Mouse (Mus musculus) liver, embryonic 13.5 days (tissue): ENCODE data around the gene Mmp15. TPM values are rescaled to one million over a fixed set of nuclear protein-coding genes. Genes with fewer than 3 reads are reported as not detected.
A peak's percentile ranks its signal among the peaks of the same experiment; 100 is the strongest.
"Not testable (repeated sequence)": the region's sequence is repeated elsewhere in the genome, so short reads cannot be mapped to it uniquely, and the experiment has no call there.

Source experiments
- ATAC-seq: fragments of 200-750 bp; cut with Nextera tagmentation; 2 replicates; pipeline ENCODE4 v1.8.0; 2017; ENCODE audit warnings: low read depth, mild to moderate bottlenecking, moderate number of reproducible peaks, moderate library complexity
- DNase-seq: peaks from one replicate; pipeline ENCODE4 v3.0.0; 2022
- H3K27ac ChIP-seq: fragments of 300-500 bp; sonication (generic); 2 replicates; pipeline ENCODE4 v1.5.1; 2015; ENCODE audit warnings: moderate library complexity, mild to moderate bottlenecking, inconsistent platforms
- H3K27me3 ChIP-seq: fragments of 300-500 bp; sonication (generic); 2 replicates; pipeline ENCODE4 v1.6.1; 2015; ENCODE audit warnings: mild to moderate bottlenecking, inconsistent platforms
- H3K36me3 ChIP-seq: fragments of 300-500 bp; sonication (generic); 2 replicates; pipeline ENCODE4 v1.6.1; 2015; ENCODE audit warnings: mild to moderate bottlenecking, inconsistent platforms
- H3K4me1 ChIP-seq: fragments of 300-500 bp; sonication (generic); replicated peaks from 2 replicates; pipeline ENCODE4 v1.6.1; 2015; ENCODE audit warnings: inconsistent platforms
- H3K4me2 ChIP-seq: fragments of 300-500 bp; sonication (generic); 2 replicates; pipeline ENCODE4 v1.6.1; 2015; ENCODE audit warnings: inconsistent platforms, mild to moderate bottlenecking, moderate library complexity
- H3K4me3 ChIP-seq: fragments of 300-500 bp; sonication (generic); replicated peaks from 2 replicates; pipeline ENCODE4 v1.5.1; 2015; ENCODE audit warnings: mild to moderate bottlenecking, inconsistent platforms
- H3K9ac ChIP-seq: fragments of 300-500 bp; sonication (generic); 2 replicates; pipeline ENCODE4 v1.6.1; 2015; ENCODE audit warnings: mild to moderate bottlenecking, inconsistent platforms
- H3K9me3 ChIP-seq: fragments of 300-500 bp; sonication (generic); replicated peaks from 2 replicates; pipeline ENCODE4 v1.6.1; 2016; ENCODE audit warnings: inconsistent platforms
- WGBS: fragments of 180-500 bp; shearing (Covaris S2); methylation state at CpG from one replicate; pipeline ENCODE4 v1.1.7; 2015; ENCODE audit not compliant: insufficient replicate concordance; 5-methylcytosine and 5-hydroxymethylcytosine counted together
- polyA plus RNA-seq: library from polyadenylated mRNA; unstranded; fragments of >200 nt; fragmentation: Nextera tagmentation; extraction: Ambion mirVana; gene quantifications from 2 replicates; pipeline ENCODE4 v1.2.1, GENCODE M21; 2015

Gene Mmp15
- polyA plus RNA-seq, 1 experiment from 2014 or later: 0.86 TPM

DNA sequence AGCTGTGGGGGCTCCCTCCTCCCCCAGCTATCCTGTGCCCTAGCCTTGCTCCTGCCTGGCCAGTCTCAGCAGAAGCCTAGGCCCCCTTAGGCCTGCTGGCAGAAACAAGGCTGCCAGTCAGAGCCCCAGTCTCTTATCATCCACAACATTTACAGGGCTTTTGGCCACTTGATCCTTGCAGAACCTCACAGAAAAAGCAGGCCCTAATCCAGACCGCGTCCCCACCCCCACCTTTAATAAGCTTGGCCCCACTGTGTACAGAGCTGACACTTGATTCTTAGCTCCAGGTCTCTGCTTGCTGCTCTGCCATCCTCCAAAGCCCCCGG is 8.9 kb downstream of the Mmp15 start:
- H3K27ac ChIP-seq: 0 out of 2 replicates have a peak overlapping the region, but pooled peaks have one; percentile 39
- peaks cover 42% of the 10 kb centered on the region for H3K4me1 ChIP-seq
- ATAC-seq (peak; percentile 61), DNase-seq (no peak)
- no peak overlapping the region for H3K4me3 ChIP-seq
- H3K36me3 ChIP-seq: no peaks in the 10 kb centered on the region
- H3K27me3 ChIP-seq: peaks cover 8% of the 10 kb centered on the region
- H3K9ac ChIP-seq: peak overlapping the region; percentile 51
- peak overlapping the region; percentile 34 for H3K4me2 ChIP-seq
- WGBS: 40% methylated on average over 3 of the region's 3 CpGs
- H3K9me3 ChIP-seq: no peaks in the 10 kb centered on the region

- Histone ChIP-seq H3K9me3 (no peaks in the 10 kb centered on the region), H3K9ac (no peak overlapping the region), H3K27me3 (no peaks in the 10 kb centered on the region), H3K4me1 (peaks cover 52% of the 10 kb centered on the region), H3K36me3 (no peaks in the 10 kb centered on the region), H3K4me3 (no peak overlapping the region), H3K27ac (no peak overlapping the region), H3K4me2 (no peak overlapping the region)
- ATAC-seq (no peak), DNase-seq (no peak)
- WGBS: 52% methylated on average over 6 of the region's 6 CpGs
Observed at GRCm38 (mm10) chr8:95362272-95362671, 10.2 kb downstream of the Mmp15 start.

- H3K4me1 ChIP-seq: peaks cover 56% of the 10 kb centered on the region
- H3K4me3 ChIP-seq: no peak overlapping the region
- no peak overlapping the region for H3K4me2 ChIP-seq
- H3K9ac ChIP-seq: no peak overlapping the region
- no peak overlapping the region for H3K27ac ChIP-seq
- no peaks in the 10 kb centered on the region for H3K27me3 ChIP-seq
- ATAC-seq (no peak), DNase-seq (no peak)
- no peaks in the 10 kb centered on the region for H3K36me3 ChIP-seq
- 83% methylated on average over 2 of the region's 2 CpGs for WGBS
- H3K9me3 ChIP-seq: no peaks in the 10 kb centered on the region
Observed at GRCm38 (mm10) chr8:95363849-95364248, 11.8 kb downstream of the Mmp15 start.

DNA sequence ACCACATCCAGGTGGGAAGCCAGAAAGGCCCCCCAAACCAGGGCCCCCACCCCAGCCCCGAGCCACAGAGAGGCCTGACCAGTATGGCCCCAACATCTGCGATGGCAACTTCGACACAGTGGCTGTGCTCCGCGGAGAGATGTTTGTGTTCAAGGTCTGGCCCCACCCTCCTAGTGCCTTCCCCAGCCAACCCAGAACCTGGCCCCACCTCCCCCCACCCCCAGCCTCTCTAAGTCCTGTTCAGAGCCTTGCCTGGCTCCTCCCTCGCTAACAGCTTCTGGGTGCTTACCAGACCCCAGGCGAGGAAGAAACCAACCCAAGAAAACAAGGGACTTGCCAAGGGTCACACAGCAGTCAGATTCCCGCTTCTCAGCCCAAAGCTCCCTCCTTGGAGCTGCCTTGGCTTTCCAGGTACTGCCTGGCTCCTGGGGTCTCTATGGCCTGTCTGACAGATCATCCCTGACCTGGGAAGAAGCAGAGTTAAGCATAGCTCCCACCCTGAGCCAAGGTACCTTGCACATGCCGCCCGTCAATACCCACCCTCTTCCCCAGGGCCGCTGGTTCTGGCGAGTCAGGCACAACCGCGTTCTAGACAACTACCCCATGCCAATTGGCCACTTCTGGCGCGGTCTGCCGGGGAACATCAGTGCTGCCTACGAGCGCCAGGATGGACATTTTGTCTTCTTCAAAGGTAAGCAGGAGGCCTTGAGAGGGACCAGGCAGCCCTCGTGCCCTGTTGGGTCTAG is 17.7 kb downstream of the Mmp15 start:
- no peak overlapping the region for H3K27ac ChIP-seq
- H3K4me3 ChIP-seq: peak overlapping the region; percentile 21; the same call in 1 of the 2 replicates
- no peaks in the 10 kb centered on the region for H3K27me3 ChIP-seq
- DNase-seq (no peak), ATAC-seq (peak; percentile 49)
- H3K9ac ChIP-seq: no peak overlapping the region
- no peaks in the 10 kb centered on the region for H3K36me3 ChIP-seq
- 48% methylated on average over 20 of the region's 20 CpGs for WGBS
- H3K4me2 ChIP-seq: peak overlapping the region; percentile 40
- H3K4me1 ChIP-seq: peaks cover 36% of the 10 kb centered on the region
- H3K9me3 ChIP-seq: no peaks in the 10 kb centered on the region

DNA sequence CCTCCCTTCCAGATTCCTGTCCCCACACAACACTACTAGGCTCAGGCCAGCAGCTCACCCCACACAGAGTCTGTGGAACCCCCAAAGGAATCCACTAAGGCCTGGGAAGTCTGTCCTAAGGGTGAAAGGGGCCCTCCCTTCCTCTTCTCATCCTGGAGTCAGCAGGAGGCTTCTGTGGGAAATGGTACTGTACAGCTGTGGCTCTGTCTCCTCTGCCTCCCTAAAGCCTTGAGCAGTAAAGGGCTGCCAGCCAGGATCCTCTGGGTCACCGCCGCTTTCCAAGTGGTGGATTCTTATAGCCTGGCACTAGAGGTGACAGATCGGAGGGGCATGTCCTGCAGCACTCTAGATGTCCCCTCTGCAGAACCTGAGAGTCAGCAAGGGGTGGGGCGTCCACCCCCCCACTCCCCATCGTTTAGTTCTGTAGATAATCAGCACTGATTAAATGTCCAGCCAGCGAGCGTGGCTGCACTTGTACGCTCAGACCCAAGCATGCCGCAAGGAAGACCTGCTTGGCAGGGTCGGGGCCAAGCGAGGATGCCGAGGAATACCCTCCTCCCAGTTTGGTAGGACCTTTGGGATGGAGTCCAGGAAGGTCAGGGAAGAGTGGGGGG is 21.4 kb downstream of the Mmp15 start:
- Histone ChIP-seq H3K27ac (no peak overlapping the region), H3K4me1 (peaks cover 24% of the 10 kb centered on the region), H3K9me3 (no peaks in the 10 kb centered on the region), H3K27me3 (no peaks in the 10 kb centered on the region), H3K4me3 (no peak overlapping the region), H3K36me3 (no peaks in the 10 kb centered on the region), H3K4me2 (no peak overlapping the region), H3K9ac (no peak overlapping the region)
- 62% methylated on average over 12 of the region's 12 CpGs for WGBS
- DNase-seq (no peak), ATAC-seq (no peak)

- no peak for DNase-seq
- no peak overlapping the region for H3K4me3 ChIP-seq
- H3K9ac ChIP-seq: no peak overlapping the region
- H3K27me3 ChIP-seq: no peaks in the 10 kb centered on the region
- no peak overlapping the region for H3K4me2 ChIP-seq
- no peaks in the 10 kb centered on the region for H3K36me3 ChIP-seq
- H3K9me3 ChIP-seq: no peaks in the 10 kb centered on the region
- H3K4me1 ChIP-seq: peaks cover 17% of the 10 kb centered on the region
- no peak overlapping the region for H3K27ac ChIP-seq
- 46% methylated on average over 3 of the region's 3 CpGs for WGBS
- no peak for ATAC-seq
Observed at GRCm38 (mm10) chr8:95374429-95374828, 22.4 kb downstream of the Mmp15 start.

GRCm38 (mm10) chr8:95375374-95375930 is 23.4 kb downstream of the Mmp15 start:
- DNase-seq (no peak), ATAC-seq (no peak)
- H3K27me3 ChIP-seq: no peaks in the 10 kb centered on the region
- no peak overlapping the region for H3K4me2 ChIP-seq
- H3K9me3 ChIP-seq: no peaks in the 10 kb centered on the region
- H3K9ac ChIP-seq: no peak overlapping the region
- no peak overlapping the region for H3K4me3 ChIP-seq
- no peak overlapping the region for H3K27ac ChIP-seq
- peaks cover 10% of the 10 kb centered on the region for H3K4me1 ChIP-seq
- no peaks in the 10 kb centered on the region for H3K36me3 ChIP-seq
- WGBS: 58% methylated on average over 7 of the region's 7 CpGs

DNA sequence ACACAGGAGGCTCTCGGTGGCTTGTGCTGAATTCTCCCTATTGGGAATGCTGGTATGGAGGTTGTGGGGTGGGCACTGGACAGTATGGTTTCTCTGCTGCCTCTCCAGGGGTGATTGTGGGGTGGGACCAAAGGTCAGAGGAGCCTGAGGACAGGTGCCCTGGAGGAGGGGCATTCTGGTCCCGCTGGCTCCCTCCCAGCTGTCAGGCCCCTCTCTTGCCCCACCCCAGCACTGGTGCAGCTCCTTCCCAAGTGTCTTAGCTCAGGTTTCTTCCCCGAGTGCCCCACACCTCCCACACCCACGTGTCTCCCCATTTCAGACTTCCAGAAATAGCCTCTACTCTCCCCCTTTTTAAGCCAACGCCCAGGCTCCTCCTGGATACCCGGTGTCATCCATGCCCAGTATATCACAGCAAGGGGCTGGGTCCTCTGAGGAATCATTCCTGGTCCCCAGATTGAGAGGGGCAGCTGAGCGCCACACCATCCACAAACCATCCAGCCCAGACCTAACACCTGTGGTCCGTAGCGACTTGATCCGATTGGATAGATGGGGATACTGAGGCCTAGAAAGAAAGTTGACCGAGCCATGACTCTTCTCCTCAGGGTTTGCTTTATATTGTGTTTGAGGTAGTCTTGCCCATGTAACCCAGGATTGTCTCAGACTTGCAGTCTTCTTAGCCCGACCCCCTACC is 24.4 kb downstream of the Mmp15 start:
- H3K4me2 ChIP-seq: no peak overlapping the region
- 60% methylated on average over 12 of the region's 12 CpGs for WGBS
- no peak overlapping the region for H3K4me3 ChIP-seq
- DNase-seq (no peak), ATAC-seq (no peak)
- H3K36me3 ChIP-seq: no peaks in the 10 kb centered on the region
- H3K27ac ChIP-seq: no peak overlapping the region
- H3K4me1 ChIP-seq: peaks cover 10% of the 10 kb centered on the region
- H3K9me3 ChIP-seq: no peaks in the 10 kb centered on the region
- H3K9ac ChIP-seq: no peak overlapping the region
- H3K27me3 ChIP-seq: no peaks in the 10 kb centered on the region

GRCm38 (mm10) chr8:95377101-95377500 is 25.0 kb downstream of the Mmp15 start:
- no peak for ATAC-seq
- no peak overlapping the region for H3K4me3 ChIP-seq
- H3K27ac ChIP-seq: no peak overlapping the region

DNA sequence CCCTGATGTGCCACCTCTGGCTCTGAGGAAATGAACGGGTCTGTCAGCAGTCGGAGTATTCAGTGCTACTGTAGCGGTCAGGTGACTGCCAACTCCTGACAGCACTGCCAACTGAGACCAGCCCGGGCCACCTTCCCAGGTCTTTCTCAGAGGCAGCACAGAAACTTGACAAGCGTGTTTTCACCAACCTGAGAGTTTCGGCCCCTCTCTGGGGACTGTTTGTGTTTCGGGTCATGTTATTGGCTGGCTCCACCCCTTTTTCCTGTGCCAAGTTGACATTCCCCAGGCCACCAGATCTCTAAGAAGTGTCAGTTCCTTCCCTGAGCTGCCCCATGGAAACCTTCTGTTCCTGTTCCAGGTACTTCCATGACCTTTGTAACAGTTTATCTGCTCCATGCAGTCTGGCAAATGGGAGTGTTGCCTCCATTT is 25.8 kb downstream of the Mmp15 start:
- Histone ChIP-seq H3K4me3 (no peak overlapping the region), H3K4me2 (no peak overlapping the region), H3K27me3 (no peaks in the 10 kb centered on the region), H3K9ac (no peak overlapping the region), H3K9me3 (no peaks in the 10 kb centered on the region), H3K27ac (no peak overlapping the region), H3K36me3 (no peaks in the 10 kb centered on the region), H3K4me1 (peaks cover 10% of the 10 kb centered on the region)
- DNase-seq (no peak), ATAC-seq (no peak; the same call in 1 of the 2 replicates)
- whole genome bisulfite sequencing: 40% methylated on average over 7 of the region's 7 CpGs

More at GRCm38 (mm10) chr8:95377101-95377500, 25.0 kb downstream of the Mmp15 start:
- DNase-seq: no peak
- Histone ChIP-seq H3K36me3 (no peaks in the 10 kb centered on the region), H3K9ac (no peak overlapping the region), H3K27me3 (no peaks in the 10 kb centered on the region), H3K9me3 (no peaks in the 10 kb centered on the region), H3K4me2 (no peak overlapping the region), H3K4me1 (peaks cover 10% of the 10 kb centered on the region)
- WGBS: 58% methylated on average over 4 of the region's 4 CpGs

DNA sequence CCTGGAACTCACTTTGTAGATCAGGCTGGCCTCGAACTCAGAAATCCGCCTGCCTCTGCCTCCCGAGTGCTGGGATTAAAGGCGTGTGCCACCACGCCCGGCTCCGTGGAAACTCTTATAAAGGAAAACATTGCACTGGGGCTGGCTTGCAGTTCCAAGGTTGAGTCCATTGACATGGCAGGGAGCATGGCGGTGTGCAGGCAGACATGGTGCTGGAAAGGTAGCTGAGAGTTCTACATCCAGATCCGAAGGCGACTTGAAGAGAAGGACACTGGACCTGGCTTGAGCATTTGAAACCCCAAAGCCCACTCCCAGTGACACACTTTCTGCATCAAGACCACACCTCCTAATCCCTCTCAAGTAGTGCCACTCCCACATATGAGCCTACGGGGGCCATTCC is 26.9 kb downstream of the Mmp15 start:
- DNase-seq, H3K27me3 ChIP-seq, H3K9ac ChIP-seq, H3K4me2 ChIP-seq, H3K4me3 ChIP-seq, H3K4me1 ChIP-seq, H3K27ac ChIP-seq, H3K36me3 ChIP-seq, ATAC-seq, H3K9me3 ChIP-seq: not testable (repeated sequence)
- WGBS: 81% methylated on average over 11 of the region's 11 CpGs
